Mouse (Mus musculus) cerebellum, adult 2 months (tissue): ENCODE results near the gene Phactr3.

Experiments used
- CTCF ChIP-seq: fragments of 200-500 bp; IDR thresholded peaks from 2 replicates; pipeline ENCODE4 v1.5.1; 2011; ENCODE audit warnings: low read depth, mild to moderate bottlenecking, control low read depth, low read length, moderate library complexity, borderline replicate concordance; ENCODE audit not compliant: insufficient read depth
- POLR2A ChIP-seq: fragments of 200-500 bp; IDR thresholded peaks from 2 replicates; pipeline ENCODE4 v1.6.1; 2011; ENCODE audit warnings: low read length, control low read depth, borderline replicate concordance; ENCODE audit not compliant: insufficient read depth

DNA sequence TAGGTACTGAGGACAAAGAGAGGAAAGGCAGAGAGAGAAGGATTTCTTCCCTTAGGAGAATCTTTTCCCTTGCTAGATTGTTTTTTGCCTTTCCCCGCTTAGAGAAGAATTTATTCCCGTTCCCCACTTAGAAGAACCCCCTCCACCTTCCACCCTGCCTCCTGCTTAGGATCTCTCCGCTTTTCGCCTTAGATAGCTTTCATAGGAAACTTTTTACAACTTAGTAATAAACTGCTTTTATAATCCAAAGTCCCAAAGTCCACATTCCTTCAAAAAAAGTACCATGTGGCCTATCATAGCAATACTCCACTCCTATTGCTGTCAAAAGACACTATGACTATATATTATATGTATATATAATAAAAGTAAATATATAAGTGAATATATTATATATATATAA, 223.8 kb downstream of the Phactr3 start:
- TF ChIP-seq POLR2A (no peak), CTCF (no peak)
